11 mouse cellular contexts compared by ENCODE assay signal in the genomic region with DNA sequence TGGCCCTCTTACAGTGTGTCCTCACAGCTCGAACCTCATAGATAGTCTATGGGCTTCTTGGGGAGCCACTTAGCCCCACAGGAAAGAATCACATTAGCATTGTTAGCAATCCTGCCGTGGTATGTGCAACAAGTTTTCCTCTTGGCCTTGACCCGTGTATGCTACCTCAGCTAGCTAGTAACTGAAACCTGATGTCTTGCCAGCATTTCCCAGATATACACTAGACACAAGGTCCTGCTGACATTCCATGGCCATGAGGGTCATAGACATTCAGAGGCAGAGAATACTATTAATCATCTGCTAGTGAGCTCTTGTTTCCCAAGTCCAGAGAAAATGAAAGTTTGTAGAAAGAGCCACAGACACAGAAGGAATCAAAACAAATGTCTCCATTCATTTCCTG.
DNase-seq lines count a peak whose midpoint lies in the region.
"Had no signal": no experiment of that assay in that cellular context is flagged by ENCODE, and none has a peak within 500 bp of the region (broad histone marks: within the 10 kb centered on the region; RNA-seq: fewer than 3 reads in every experiment).

No protein-coding gene starts in this region.

- peak; percentile 15 for DNase-seq in kidney, adult 11 months
- no peak for DNase-seq in kidney, postnatal 4 days
- DNase-seq in testis, postnatal 14 days (ENCODE audit: low spot score): peak; percentile 19
- DNase-seq in testis, postnatal 10 days (ENCODE audit: low spot score): no peak
- peak; percentile 77 for DNase-seq in adrenal gland, postnatal 14 days
- no peak for DNase-seq in urinary bladder, adult 2 months (ENCODE audit: low spot score)
- no peak for DNase-seq in urinary bladder, postnatal 14 days (ENCODE audit: low spot score)
- DNase-seq: cerebellum, adult 11-12 months; cerebellum, postnatal 25 days; heart, postnatal 10 days; layer of hippocampus, postnatal 36 days had no signal

Comparison
In these comparisons a context has a peak if more than half of its experiments do, and no peak if none do; other contexts are left out.
1. DNase-seq: peak in kidney, adult 11 months (single experiment), testis, postnatal 14 days (single experiment) and adrenal gland, postnatal 14 days (single experiment); none in kidney, postnatal 4 days (0 of 2), testis, postnatal 10 days (single experiment), urinary bladder, adult 2 months (single experiment) and urinary bladder, postnatal 14 days (single experiment).